Mouse (Mus musculus) heart, adult 2 months (tissue): ENCODE data around the gene S100b. TPM values are rescaled to one million over a fixed set of nuclear protein-coding genes. Genes with fewer than 3 reads are reported as not detected.
A peak's percentile ranks its signal among the peaks of the same experiment; 100 is the strongest.

Experiments
- DNase-seq, 2 experiments: peaks; one replicate each; pipeline ENCODE4 v3.0.0; 2021
- H3K27ac ChIP-seq: fragments of 200-600 bp; 2 replicates; pipeline ENCODE4 v1.8.1; 2022
- H3K27me3 ChIP-seq: fragments of 200-500 bp; 2 replicates; pipeline ENCODE4 v1.6.1; 2012; ENCODE audit warnings: mild to moderate bottlenecking, low read length, inconsistent platforms, mixed read lengths; ENCODE audit not compliant: control insufficient read depth, insufficient read depth
- H3K36me3 ChIP-seq: fragments of 200-500 bp; 2 replicates; pipeline ENCODE4 v1.6.1; 2012; ENCODE audit warnings: low read length, inconsistent platforms; ENCODE audit not compliant: control insufficient read depth, insufficient read depth
- H3K4me1 ChIP-seq: fragments of 200-500 bp; 2 replicates; pipeline ENCODE4 v1.6.1; 2011; ENCODE audit warnings: low read length; ENCODE audit not compliant: control insufficient read depth, insufficient read depth
- H3K4me3 ChIP-seq: fragments of 200-600 bp; 2 replicates; pipeline ENCODE4 v1.8.1; 2022
- H3K79me2 ChIP-seq: fragments of 200-500 bp; replicated peaks from 2 replicates; pipeline ENCODE4 v1.6.1; 2012; ENCODE audit warnings: mild to moderate bottlenecking, inconsistent platforms, low read length, moderate library complexity, mixed read lengths; ENCODE audit not compliant: control insufficient read depth, insufficient read depth
- H3K9ac ChIP-seq: fragments of 200-500 bp; 2 replicates; pipeline ENCODE4 v1.6.1; 2012; ENCODE audit warnings: low read depth, mild to moderate bottlenecking, control low read depth, inconsistent platforms, low read length, mixed read lengths
- CTCF ChIP-seq: fragments of 200-600 bp; IDR thresholded peaks from 2 replicates; pipeline ENCODE4 v1.8.1; 2022; ENCODE audit warnings: antibody characterized with exemption, mild to moderate bottlenecking, moderate library complexity
- EP300 ChIP-seq: fragments of 200-500 bp; IDR thresholded peaks from 2 replicates; pipeline ENCODE4 v1.6.1; 2011; ENCODE audit warnings: low read depth, low read length, control low read depth; ENCODE audit not compliant: insufficient read depth
- POLR2A ChIP-seq: fragments of 200-500 bp; IDR thresholded peaks from 2 replicates; pipeline ENCODE4 v1.6.1; 2011; ENCODE audit warnings: mild to moderate bottlenecking, low read depth, low read length, control low read depth; ENCODE audit not compliant: insufficient read depth
- WGBS: fragments of 180-500 bp; shearing (Covaris S2); methylation state at CpG from one replicate; pipeline ENCODE4 v1.1.7; 2018; 5-methylcytosine and 5-hydroxymethylcytosine counted together
- intact Hi-C: fragments of 180-260 bp; cut with DNase I; formaldehyde crosslinking; loops from one replicate; pipeline ENCODE4 v1.15.1; 2025
- polyA plus RNA-seq: library from polyadenylated mRNA; depleted of rRNA; stranded (reverse); fragments of >200 nt; gene quantifications from 2 replicates; pipeline ENCODE4 v1.2.3, GENCODE M21; 2012
- total RNA-seq, 2 experiments: library from RNA; stranded (reverse); gene quantifications; 2 replicates each; pipeline ENCODE4 v1.2.3; 2021

Gene S100b
- total and polyA plus RNA-seq, 3 experiments, result 1.4 to 3.7 (median 1.5) TPM

GRCm38 (mm10) chr10:76255617-76256016 lies 2.0 kb downstream of the S100b start:
- no peak for TF ChIP-seq POLR2A
- no peak for TF ChIP-seq CTCF
- TF ChIP-seq EP300, result no peak
- Histone ChIP-seq H3K9ac (no peak overlapping the region), H3K36me3 (no peaks in the 10 kb centered on the region), H3K4me3 (no peak overlapping the region), H3K79me2 (no peaks in the 10 kb centered on the region), H3K4me1 (peaks cover 7% of the 10 kb centered on the region), H3K27me3 (no peaks in the 10 kb centered on the region), H3K27ac (no peak overlapping the region)
- WGBS, result 49% methylated on average over 6 of the region's 6 CpGs
- DNase-seq, result no peak
- intact Hi-C loops, result no loop called here

GRCm38 (mm10) chr10:76257231-76257630 lies 3.6 kb downstream of the S100b start:
- intact Hi-C loops, result no loop called here
- Histone ChIP-seq H3K27ac (peak overlapping the region; percentile 89), H3K27me3 (no peaks in the 10 kb centered on the region), H3K9ac (no peak overlapping the region), H3K36me3 (no peaks in the 10 kb centered on the region), H3K4me3 (no peak overlapping the region), H3K79me2 (no peaks in the 10 kb centered on the region), H3K4me1 (peaks cover 7% of the 10 kb centered on the region)
- TF ChIP-seq EP300 (no peak), CTCF (no peak), POLR2A (no peak)
- no peak for DNase-seq
- WGBS, result 79% methylated on average over 7 of the region's 7 CpGs

- Histone ChIP-seq H3K36me3 (no peaks in the 10 kb centered on the region), H3K27ac (peak overlapping the region; percentile 89), H3K4me3 (no peak overlapping the region), H3K79me2 (no peaks in the 10 kb centered on the region), H3K27me3 (no peaks in the 10 kb centered on the region), H3K4me1 (peaks cover 7% of the 10 kb centered on the region), H3K9ac (peak overlapping the region; percentile 69)
- intact Hi-C loops, result no loop called here
- TF ChIP-seq CTCF, result no peak
- TF ChIP-seq POLR2A, result 0 out of 2 replicates have a peak, but pooled peaks have one; percentile 46
- peak; percentile 46; the same call in 1 of the 2 replicates for TF ChIP-seq EP300
- 27% methylated on average over 12 of the region's 12 CpGs for WGBS
- DNase-seq, result peak; percentile 74 to 87
Observed at GRCm38 (mm10) chr10:76257719-76258390, 4.2 kb downstream of the S100b start.

GRCm38 (mm10) chr10:76259566-76260232 lies 6.0 kb downstream of the S100b start:
- H3K79me2 ChIP-seq, result no peaks in the 10 kb centered on the region
- intact Hi-C loops, result loop anchor here (2.0 kb wide), 1 partner anchor 23 kb away; the partner anchor contains the start of gene Prmt2
- no peaks in the 10 kb centered on the region for H3K36me3 ChIP-seq
- no peak overlapping the region for H3K9ac ChIP-seq
- WGBS, result 59% methylated on average over 18 of the region's 18 CpGs
- no peak overlapping the region for H3K4me3 ChIP-seq
- H3K4me1 ChIP-seq, result peaks cover 7% of the 10 kb centered on the region
- H3K27me3 ChIP-seq, result no peaks in the 10 kb centered on the region
- TF ChIP-seq POLR2A (no peak), EP300 (no peak), CTCF (no peak)
- DNase-seq, result no peak
- no peak overlapping the region for H3K27ac ChIP-seq

GRCm38 (mm10) chr10:76260358-76261059 lies 6.9 kb downstream of the S100b start:
- H3K79me2 ChIP-seq, result no peaks in the 10 kb centered on the region
- no peak overlapping the region for H3K27ac ChIP-seq
- no peak overlapping the region for H3K4me3 ChIP-seq
- intact Hi-C loops, result loop anchor here (2.0 kb wide), 1 partner anchor 24 kb away; the partner anchor contains the start of gene Prmt2
- no peak for DNase-seq
- H3K27me3 ChIP-seq, result no peaks in the 10 kb centered on the region
- H3K9ac ChIP-seq, result no peak overlapping the region
- TF ChIP-seq POLR2A (no peak), CTCF (peak; percentile 58)
- 58% methylated on average over 11 of the region's 11 CpGs for WGBS
- H3K36me3 ChIP-seq, result no peaks in the 10 kb centered on the region
- peaks cover 7% of the 10 kb centered on the region for H3K4me1 ChIP-seq

GRCm38 (mm10) chr10:76261447-76261846 lies 7.8 kb downstream of the S100b start:
- 80% methylated on average over 3 of the region's 3 CpGs for WGBS

More at GRCm38 (mm10) chr10:76261447-76261846, 7.8 kb downstream of the S100b start:
- no peak overlapping the region for H3K4me3 ChIP-seq
- H3K4me1 ChIP-seq, result peaks cover 7% of the 10 kb centered on the region
- H3K79me2 ChIP-seq, result no peaks in the 10 kb centered on the region
- no peak for DNase-seq
- no peak overlapping the region for H3K9ac ChIP-seq
- TF ChIP-seq CTCF (no peak), POLR2A (no peak), EP300 (no peak)
- H3K36me3 ChIP-seq, result no peaks in the 10 kb centered on the region
- no peak overlapping the region for H3K27ac ChIP-seq
- no peaks in the 10 kb centered on the region for H3K27me3 ChIP-seq
- intact Hi-C loops, result loop anchor here (2.0 kb wide), 1 partner anchor 25 kb away; the partner anchor contains the start of gene Prmt2
